Mouse (Mus musculus) embryo, embryonic 9.5 days (tissue): Measurements from ENCODE around the gene Psma2.

ENCODE experiments used
- DNase-seq: peaks from one replicate; pipeline ENCODE4 v3.0.0-alpha.2; 2017; ENCODE audit errors: extremely low spot score

The Psma2 gene

DNA sequence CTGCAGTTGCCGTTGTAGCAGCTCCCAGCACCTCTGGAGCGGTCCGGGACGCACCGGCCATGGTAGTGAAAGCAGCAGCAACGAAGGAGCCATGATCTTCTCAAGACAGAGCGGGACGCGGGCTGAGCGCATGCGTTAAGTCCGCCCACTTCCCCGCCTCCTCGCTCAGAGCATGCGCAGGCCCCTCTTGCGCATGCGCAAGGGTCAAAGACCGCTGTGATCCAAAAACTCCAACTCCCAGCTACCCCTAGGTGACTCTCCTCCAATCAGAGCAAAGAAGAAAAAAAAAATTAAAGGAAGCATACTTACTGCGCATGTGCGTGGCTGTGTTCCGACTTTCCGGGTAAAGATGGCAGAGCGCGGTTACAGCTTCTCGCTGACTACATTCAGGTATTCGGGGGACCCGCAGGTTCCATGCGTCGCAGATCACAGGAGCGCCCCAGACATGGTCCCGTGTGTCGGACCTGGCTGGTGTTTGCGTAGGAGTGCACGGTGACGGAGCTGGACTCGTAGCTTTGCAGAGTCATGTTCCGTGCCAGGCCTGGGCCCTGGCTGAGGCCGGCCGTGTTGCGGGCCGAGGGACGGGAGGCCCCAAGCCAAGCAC lies at the start of gene Psma2, which contains the start of gene Mrpl32:
Psma2 (plus strand) TSS at position 315 of the 604 bp plus-strand sequence.
Mrpl32 (minus strand) TSS at position 240 of the 604 bp plus-strand sequence.
- DNase-seq: peak; percentile 97

DNA sequence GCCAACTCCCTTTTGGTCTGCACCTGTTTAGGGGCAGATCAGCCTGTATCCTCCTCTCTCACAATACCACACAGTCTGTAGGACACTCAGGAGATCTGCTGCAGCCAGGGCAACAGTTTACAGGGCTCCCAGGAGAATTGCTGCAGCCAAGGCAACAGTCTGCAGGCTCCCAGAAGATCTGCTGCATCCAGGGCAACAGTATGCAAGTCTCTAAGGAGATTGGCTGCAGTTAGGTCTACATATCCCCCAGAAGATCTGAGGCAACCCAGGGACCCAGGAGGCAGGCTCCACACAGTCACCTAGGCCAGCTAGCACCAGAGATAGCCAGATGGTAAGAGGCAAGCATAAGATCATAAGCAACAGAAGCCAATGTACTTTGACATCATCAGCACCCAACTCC lies 38.9 kb upstream of the Psma2 start:
- DNase-seq: no peak

DNA sequence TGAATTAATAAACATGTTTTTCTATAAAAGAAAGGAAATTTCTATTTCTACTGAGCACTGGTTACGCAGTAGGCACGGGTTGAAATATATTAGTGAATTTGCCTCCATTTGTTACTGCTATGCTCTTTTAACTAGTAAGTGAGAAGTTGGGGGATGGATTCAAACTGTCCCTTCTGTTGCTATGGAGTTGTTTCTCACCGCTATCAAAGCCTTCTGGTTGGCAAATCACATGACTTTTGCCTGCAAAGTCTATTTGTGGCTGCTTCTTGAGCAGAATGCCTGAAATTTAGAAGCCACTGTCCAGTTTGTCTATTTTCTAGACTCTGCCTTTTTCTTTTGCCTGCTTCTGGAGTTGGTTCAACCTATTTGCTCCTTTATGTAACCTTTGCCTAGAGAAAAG lies 32.6 kb upstream of the Psma2 start:
- DNase-seq: no peak

DNA sequence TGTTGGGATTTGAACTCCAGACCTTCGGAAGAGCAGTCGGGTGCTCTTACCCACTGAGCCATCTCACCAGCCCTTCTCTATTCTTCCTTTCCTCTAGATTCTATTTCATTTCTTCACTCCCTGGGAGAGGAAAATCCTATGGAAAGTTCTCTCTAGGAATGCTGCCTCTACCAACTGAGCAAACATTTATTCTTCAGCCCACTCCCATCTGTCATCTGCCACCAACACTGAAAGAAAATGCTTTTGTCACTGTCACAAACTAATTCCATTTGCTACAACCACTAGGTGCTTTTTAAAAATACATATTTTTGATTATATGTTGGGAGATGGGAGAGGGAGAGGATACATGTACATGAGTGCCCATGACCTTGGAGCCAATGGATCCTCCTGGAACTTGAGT lies 10.3 kb upstream of the Psma2 start:
- DNase-seq: no peak

DNA sequence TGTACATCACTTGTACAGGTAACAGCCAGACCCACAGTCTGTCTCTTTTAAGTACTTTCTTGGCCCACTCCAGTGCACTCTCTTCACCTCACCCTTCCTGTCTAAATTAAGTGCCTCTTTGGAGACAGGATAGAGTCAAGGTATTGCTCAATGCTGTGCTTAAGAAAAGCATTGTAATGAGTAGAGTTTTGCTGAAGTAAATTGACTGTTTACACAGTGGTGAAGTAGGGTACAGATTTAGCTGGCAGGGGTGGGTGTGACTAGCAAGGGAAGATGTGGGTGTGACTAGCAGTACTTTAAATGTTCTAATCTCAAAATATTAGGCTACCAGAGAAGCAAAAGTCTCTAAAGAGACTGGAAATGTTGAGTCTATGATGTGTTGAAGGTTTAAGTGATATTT lies 5.4 kb upstream of the Psma2 start:
- DNase-seq: no peak

DNA sequence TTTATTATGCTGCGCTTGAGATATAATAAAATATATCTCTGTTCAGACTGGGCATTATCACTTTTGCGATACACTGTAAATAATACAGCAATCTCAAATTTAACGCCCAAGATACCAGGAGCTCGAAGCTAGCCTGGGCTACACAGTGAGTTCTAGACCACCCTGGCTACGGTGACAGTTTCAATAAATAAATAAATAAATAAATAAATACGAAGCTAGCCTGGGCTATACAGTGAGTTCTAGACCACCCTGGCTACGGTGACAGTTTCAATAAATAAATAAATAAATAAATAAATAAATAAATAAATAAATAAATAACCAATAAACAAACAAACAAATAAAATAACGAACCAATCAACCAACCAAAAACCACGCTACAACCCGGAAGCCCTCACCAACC lies 577 bp upstream of the Psma2 start:
- no peak for DNase-seq

DNA sequence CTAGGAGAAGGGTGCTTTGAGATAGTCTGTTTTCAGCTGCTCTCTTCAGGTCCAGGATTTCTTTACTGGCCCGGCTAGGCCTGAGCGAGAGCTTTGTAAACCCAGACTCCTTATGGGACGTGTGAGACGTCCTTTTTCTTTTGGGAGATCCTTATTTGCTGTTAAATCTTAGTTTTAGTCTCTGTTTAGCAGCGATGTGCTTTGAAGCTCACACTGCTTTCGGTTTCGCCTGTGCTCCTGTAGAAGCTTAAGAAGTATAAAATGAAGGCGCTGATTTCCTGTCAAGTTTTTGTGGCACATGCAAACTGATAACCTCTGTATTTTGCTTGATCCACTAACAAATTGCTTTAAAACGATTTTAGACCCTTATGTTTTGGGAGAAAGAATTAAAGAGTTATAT lies 513 bp downstream of the Psma2 start:
- DNase-seq: no peak

DNA sequence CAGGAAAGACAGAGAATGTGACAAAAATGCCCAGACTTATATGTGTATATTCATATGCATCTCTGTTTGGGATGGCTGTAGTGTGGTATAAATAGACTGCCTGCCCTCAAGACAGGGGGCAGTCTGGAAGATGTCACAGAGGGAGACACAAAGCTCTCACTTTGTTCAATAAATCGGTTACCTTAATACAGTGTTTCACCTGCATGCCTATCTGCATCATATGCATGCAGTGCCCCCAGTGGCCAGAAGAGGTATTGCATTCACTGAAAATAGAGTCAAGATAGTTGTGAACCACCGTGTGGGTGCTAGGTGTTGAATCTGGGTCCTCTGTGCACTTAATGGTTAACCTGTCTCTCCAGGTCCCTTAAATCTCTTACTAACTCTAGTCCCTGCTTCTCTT lies 5.7 kb downstream of the Psma2 start:
- peak; percentile 52 for DNase-seq

DNA sequence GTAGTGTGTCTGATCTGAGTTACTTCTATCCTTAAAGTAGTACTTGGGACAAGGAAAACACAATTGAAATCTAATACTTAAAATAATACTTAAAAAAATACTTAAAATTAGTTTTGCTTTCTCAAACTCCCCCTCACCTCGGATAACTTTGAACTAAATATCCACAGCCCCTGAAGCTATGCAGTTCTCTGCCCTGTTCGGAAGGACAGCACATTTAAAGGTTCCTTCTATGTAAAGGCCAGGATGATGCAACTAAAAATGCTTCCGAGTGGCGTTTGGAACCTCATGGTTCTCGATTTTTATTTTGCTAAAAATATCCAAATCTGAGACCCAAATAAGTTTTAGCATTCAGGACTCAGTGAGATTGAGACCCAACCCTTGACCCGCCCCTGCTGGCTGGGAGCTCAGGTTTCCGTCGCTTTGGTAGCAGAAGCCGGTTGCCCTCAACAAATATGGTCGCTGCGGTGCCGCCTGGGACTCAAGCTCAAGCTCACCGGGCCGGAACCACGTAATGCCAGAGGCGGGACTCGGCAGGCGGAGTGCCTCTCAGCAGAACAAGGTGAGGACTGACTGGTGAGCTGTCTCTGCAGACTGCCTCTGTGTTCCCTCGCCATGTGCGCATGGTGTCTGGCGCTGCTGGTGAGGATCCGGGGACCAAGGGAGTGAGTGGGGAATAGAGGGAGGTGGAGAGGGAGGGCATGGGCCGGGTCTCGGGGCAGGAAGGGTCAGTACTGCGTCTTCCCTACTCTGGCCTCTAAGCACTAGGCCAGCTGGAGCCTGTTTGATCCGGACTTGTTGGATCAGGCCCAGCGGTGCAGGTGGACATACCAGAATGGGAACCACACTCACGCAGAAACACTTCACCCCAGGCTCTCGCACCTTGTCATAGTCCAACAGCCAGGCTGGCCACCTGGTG lies 16.9 kb downstream of the Psma2 start, which contains the start of gene AW209491:
AW209491 (plus strand) TSS at position 429 of the 916 bp plus-strand sequence.
- DNase-seq: peak; percentile 90

DNA sequence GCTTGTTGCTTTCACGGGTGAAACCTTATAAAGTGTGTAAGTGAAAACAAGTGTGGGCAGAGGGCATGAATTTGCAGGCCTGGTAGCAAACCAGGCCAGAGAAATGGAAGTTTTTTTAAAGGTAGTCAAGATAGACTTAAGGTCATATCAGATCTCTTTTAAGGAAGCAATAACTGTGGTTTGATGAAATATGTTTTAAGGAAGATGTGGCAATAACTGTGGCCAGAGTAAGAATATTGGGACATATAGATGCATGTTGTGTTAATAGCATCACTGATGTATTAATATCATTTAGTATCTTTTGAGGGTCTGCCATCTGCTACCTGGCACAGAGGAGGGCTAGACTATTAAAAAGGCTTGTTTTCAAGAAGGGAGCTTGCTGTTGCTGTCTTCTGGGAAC lies 27.0 kb downstream of the Psma2 start:
- no peak for DNase-seq

DNA sequence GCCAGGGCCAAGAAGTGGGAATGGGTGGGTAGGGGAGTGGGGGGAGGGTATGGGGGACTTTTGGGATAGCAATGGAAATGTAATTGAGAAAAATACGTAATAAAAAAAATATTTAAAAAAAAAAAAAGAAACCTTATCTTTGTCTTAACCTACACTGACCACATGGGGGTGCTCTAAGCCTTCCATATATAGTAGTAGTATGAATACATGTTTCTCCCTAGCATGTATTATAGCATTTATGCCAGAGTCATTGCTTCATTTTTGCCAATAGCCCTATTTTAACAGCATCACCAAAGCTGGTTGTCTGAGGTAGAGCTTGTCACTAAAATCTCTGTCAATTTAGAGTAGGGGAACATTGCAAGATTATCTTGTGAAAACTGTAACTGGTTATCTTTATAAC lies 36.3 kb downstream of the Psma2 start:
- no peak for DNase-seq

DNA sequence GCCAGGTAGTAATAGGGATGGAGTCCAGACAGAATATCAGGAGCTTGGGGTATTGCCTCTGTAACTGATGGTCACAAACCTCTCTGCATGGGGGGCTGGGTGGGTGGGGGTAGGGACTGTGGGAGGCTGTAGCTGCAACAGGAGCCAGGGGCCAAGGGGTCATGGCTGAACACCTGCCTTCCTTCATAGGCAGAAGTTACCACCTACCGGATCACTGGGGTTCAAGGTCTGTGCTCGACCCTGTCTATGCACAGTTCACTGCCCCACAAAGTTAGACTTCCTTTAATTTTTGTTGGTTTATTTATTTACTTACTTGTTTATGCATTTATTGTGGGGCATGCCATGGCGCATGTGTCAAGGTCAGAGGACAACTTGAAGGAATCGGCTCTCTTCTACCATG lies 54.1 kb downstream of the Psma2 start:
- DNase-seq: no peak

DNA sequence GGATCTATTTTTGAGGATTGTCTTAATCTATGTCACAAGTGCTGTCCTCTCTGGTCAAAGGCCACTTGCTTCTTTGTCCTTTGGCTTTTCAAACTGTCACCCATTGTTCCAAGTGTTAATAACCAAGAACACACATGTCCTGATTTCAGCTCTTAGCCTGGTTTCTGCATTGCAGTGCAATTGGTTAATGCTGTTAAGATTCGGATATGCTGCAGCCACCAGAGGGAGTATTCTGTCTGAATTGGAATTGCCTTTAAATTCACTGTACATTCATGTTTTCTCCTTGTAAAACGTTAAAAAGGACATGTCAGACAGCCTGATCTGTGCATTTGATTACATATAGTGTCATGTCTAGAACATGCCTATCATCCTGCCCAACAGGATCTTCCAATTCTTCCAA lies 57.3 kb downstream of the Psma2 start:
- peak; percentile 19 for DNase-seq

DNA sequence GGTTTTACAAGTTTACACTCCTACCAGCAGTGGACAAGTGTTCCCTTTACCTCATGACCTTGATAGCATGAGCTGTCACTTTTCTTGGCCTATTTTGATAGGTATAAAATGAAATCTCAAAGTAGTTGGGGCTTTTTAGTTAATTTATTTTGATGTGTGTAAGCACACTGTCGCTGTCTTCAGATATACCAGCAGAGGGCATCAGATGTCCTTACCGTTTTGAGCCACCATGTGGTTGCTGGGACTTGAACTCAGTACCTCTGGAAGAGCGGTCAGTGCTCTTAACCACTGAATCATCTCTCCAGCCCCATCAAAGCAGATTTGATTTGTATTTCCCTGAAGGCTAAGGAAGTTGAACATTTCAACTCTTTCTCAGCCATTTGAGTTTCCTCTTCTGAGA lies 75.9 kb downstream of the Psma2 start:
- DNase-seq: no peak

DNA sequence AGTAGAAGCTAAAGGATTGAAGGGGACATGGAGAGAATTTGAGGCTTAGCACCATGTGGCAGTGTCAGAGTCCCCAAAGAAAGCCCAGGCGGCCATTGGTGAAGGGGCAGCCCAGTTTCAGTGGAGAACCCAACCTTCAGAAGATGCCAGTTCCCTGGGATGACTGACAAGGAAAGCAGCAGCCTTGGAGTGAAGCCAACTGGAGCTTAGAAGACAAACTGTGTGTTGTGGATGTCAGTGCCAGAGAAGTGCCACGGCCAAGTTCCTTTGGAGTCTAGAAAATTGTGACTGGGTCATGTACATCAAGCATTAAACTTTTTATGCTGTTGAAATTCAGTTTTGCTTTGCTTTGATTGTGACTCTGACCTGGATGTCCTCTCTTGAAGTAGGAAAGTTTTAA lies 103.8 kb downstream of the Psma2 start:
- no peak for DNase-seq

DNA sequence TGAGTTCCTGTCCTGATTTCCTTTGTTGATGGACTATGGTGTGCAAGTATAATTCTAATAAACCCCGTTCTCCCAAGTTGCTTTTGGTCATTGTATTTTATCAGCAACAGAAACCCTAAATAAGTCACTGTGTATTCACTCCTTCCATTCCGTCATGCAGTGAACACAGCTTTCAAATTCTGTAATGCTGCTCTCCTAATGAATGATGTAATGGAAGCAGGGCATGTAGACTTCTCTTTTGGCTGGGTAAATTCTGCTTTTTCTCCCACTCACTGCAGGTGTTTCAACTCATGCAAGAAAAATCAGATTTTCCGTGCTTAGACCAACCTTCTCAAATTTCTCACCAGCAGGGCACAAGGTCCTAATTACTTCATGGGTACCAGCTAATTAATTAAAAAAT lies 104.7 kb downstream of the Psma2 start:
- no peak for DNase-seq
